Mouse (Mus musculus) heart, embryonic 13.5 days (tissue): ENCODE results near the gene Siah2. TPM values are rescaled to one million over a fixed set of nuclear protein-coding genes. Genes with fewer than 3 reads are reported as not detected.

Experiments used
- ATAC-seq: fragments of 200-750 bp; cut with Nextera tagmentation; 2 replicates; pipeline ENCODE4 v1.8.0; 2017; ENCODE audit warnings: moderate TSS enrichment; ENCODE audit not compliant: insufficient number of reproducible peaks, low FRiP score, low TSS enrichment; ENCODE audit errors: extremely low read depth
- H3K27ac ChIP-seq: fragments of 300-500 bp; sonication (generic); replicated peaks from 2 replicates; pipeline ENCODE4 v1.5.1; 2015; ENCODE audit warnings: moderate library complexity, mild to moderate bottlenecking, inconsistent platforms
- H3K27me3 ChIP-seq: fragments of 300-500 bp; sonication (generic); replicated peaks from 2 replicates; pipeline ENCODE4 v1.6.1; 2015; ENCODE audit warnings: mild to moderate bottlenecking, inconsistent platforms
- H3K36me3 ChIP-seq: fragments of 300-500 bp; sonication (generic); 2 replicates; pipeline ENCODE4 v1.6.1; 2015; ENCODE audit warnings: mild to moderate bottlenecking, inconsistent platforms
- H3K4me1 ChIP-seq: fragments of 300-500 bp; sonication (generic); 2 replicates; pipeline ENCODE4 v1.6.1; 2015; ENCODE audit warnings: inconsistent platforms
- H3K4me2 ChIP-seq: fragments of 300-500 bp; sonication (generic); 2 replicates; pipeline ENCODE4 v1.6.1; 2015; ENCODE audit warnings: inconsistent platforms, mild to moderate bottlenecking, moderate library complexity
- H3K4me3 ChIP-seq: fragments of 300-500 bp; sonication (generic); 2 replicates; pipeline ENCODE4 v1.5.1; 2015; ENCODE audit warnings: moderate library complexity, mild to moderate bottlenecking, inconsistent platforms
- H3K9ac ChIP-seq: fragments of 300-500 bp; sonication (generic); 2 replicates; pipeline ENCODE4 v1.6.1; 2015; ENCODE audit warnings: inconsistent platforms, mild to moderate bottlenecking, moderate library complexity
- H3K9me3 ChIP-seq: fragments of 300-500 bp; sonication (generic); 2 replicates; pipeline ENCODE4 v1.6.1; 2016; ENCODE audit warnings: inconsistent platforms
- WGBS: fragments of 180-500 bp; shearing (Covaris S2); methylation state at CpG from one replicate; pipeline ENCODE4 v1.1.7; 2015; ENCODE audit warnings: mixed read lengths; 5-methylcytosine and 5-hydroxymethylcytosine counted together
- polyA plus RNA-seq: library from polyadenylated mRNA; unstranded; fragments of >200 nt; fragmentation: Nextera tagmentation; extraction: Ambion mirVana; gene quantifications from 2 replicates; pipeline ENCODE4 v1.2.1, GENCODE M21; 2015

Gene Siah2
- polyA plus RNA-seq, 1 experiment from 2014 or later: 4.5 TPM

GRCm38 (mm10) chr3:58660636-58661035 lies 31.6 kb downstream of the Siah2 start:
- no peak overlapping the region for H3K27ac ChIP-seq
- ATAC-seq: no peak
- H3K27me3 ChIP-seq: no peaks in the 10 kb centered on the region
- H3K4me3 ChIP-seq: no peak overlapping the region
- 89% methylated on average over 4 of the region's 4 CpGs for WGBS
- no peak overlapping the region for H3K9ac ChIP-seq
- H3K4me1 ChIP-seq: no peaks in the 10 kb centered on the region
- no peaks in the 10 kb centered on the region for H3K36me3 ChIP-seq
- no peaks in the 10 kb centered on the region for H3K9me3 ChIP-seq
- no peak overlapping the region for H3K4me2 ChIP-seq

- no peak for ATAC-seq
Observed at GRCm38 (mm10) chr3:58657356-58657755, 34.8 kb downstream of the Siah2 start.

GRCm38 (mm10) chr3:58655362-58656130 lies 36.7 kb downstream of the Siah2 start:
- H3K4me1 ChIP-seq: no peaks in the 10 kb centered on the region
- 47% methylated on average over 17 of the region's 17 CpGs for WGBS
- H3K36me3 ChIP-seq: no peaks in the 10 kb centered on the region
- no peak overlapping the region for H3K27ac ChIP-seq
- ATAC-seq: no peak
- peak overlapping the region; percentile 15; the same call in 1 of the 2 replicates for H3K9ac ChIP-seq
- H3K27me3 ChIP-seq: no peaks in the 10 kb centered on the region
- peak overlapping the region; percentile 55 for H3K4me2 ChIP-seq
- H3K9me3 ChIP-seq: no peaks in the 10 kb centered on the region
- H3K4me3 ChIP-seq: no peak overlapping the region

More at GRCm38 (mm10) chr3:58657356-58657755, 34.8 kb downstream of the Siah2 start:
- Histone ChIP-seq H3K4me1 (no peaks in the 10 kb centered on the region), H3K27ac (no peak overlapping the region), H3K36me3 (no peaks in the 10 kb centered on the region), H3K4me3 (no peak overlapping the region), H3K27me3 (no peaks in the 10 kb centered on the region), H3K4me2 (no peak overlapping the region), H3K9me3 (no peaks in the 10 kb centered on the region), H3K9ac (no peak overlapping the region)
- 41% methylated on average over 2 of the region's 2 CpGs for WGBS

GRCm38 (mm10) chr3:58653907-58654306 lies 38.3 kb downstream of the Siah2 start:
- H3K36me3 ChIP-seq: no peaks in the 10 kb centered on the region
- H3K9ac ChIP-seq: no peak overlapping the region
- H3K27ac ChIP-seq: no peak overlapping the region
- no peak overlapping the region for H3K4me3 ChIP-seq
- WGBS: 55% methylated on average over 5 of the region's 5 CpGs
- H3K27me3 ChIP-seq: no peaks in the 10 kb centered on the region
- no peak for ATAC-seq
- H3K9me3 ChIP-seq: no peaks in the 10 kb centered on the region
- H3K4me1 ChIP-seq: no peaks in the 10 kb centered on the region
- H3K4me2 ChIP-seq: no peak overlapping the region

- H3K9ac ChIP-seq: no peak overlapping the region
- no peak overlapping the region for H3K4me3 ChIP-seq
- no peaks in the 10 kb centered on the region for H3K9me3 ChIP-seq
- no peaks in the 10 kb centered on the region for H3K27me3 ChIP-seq
- 22% methylated on average over 4 of the region's 4 CpGs for WGBS
- no peak for ATAC-seq
- H3K4me1 ChIP-seq: no peaks in the 10 kb centered on the region
- no peak overlapping the region for H3K27ac ChIP-seq
- no peak overlapping the region for H3K4me2 ChIP-seq
- H3K36me3 ChIP-seq: no peaks in the 10 kb centered on the region
Observed at GRCm38 (mm10) chr3:58650328-58650727, 41.9 kb downstream of the Siah2 start.

- ATAC-seq: no peak
- no peak overlapping the region for H3K27ac ChIP-seq
- 72% methylated on average over 2 of the region's 2 CpGs for WGBS
Observed at GRCm38 (mm10) chr3:58647179-58647578, 45.0 kb downstream of the Siah2 start.

GRCm38 (mm10) chr3:58646180-58646579 lies 46.0 kb downstream of the Siah2 start:
- WGBS: 54% methylated on average over 4 of the region's 4 CpGs

More at GRCm38 (mm10) chr3:58647179-58647578, 45.0 kb downstream of the Siah2 start:
- H3K4me2 ChIP-seq: no peak overlapping the region
- no peaks in the 10 kb centered on the region for H3K36me3 ChIP-seq
- H3K9ac ChIP-seq: no peak overlapping the region
- no peak overlapping the region for H3K4me3 ChIP-seq
- H3K27me3 ChIP-seq: no peaks in the 10 kb centered on the region
- no peaks in the 10 kb centered on the region for H3K4me1 ChIP-seq
- no peaks in the 10 kb centered on the region for H3K9me3 ChIP-seq

GRCm38 (mm10) chr3:58636406-58637295 lies 55.5 kb downstream of the Siah2 start, which contains the start of gene Erich6:
Gene Erich6, minus strand, starts transcription at chr3:58637207.
- Histone ChIP-seq H3K4me2 (peak within 1 kb of the TSS; percentile 82), H3K9ac (peak within 1 kb of the TSS; percentile 78), H3K4me3 (peak within 1 kb of the TSS; percentile 62), H3K9me3 (no peaks in the 10 kb centered on the region), H3K27me3 (no peaks in the 10 kb centered on the region), H3K4me1 (peaks cover 10% of the 10 kb centered on the region), H3K27ac (no peak within 1 kb of the TSS), H3K36me3 (no peaks in the 10 kb centered on the region)
- under 1% methylated on average over 34 of the region's 34 CpGs for WGBS
- peak; percentile 14; the same call in 1 of the 2 replicates for ATAC-seq

More at GRCm38 (mm10) chr3:58646180-58646579, 46.0 kb downstream of the Siah2 start:
- no peaks in the 10 kb centered on the region for H3K9me3 ChIP-seq
- H3K27me3 ChIP-seq: no peaks in the 10 kb centered on the region
- no peaks in the 10 kb centered on the region for H3K4me1 ChIP-seq
- no peaks in the 10 kb centered on the region for H3K36me3 ChIP-seq
- H3K4me2 ChIP-seq: no peak overlapping the region
- no peak for ATAC-seq
- H3K27ac ChIP-seq: no peak overlapping the region
- H3K4me3 ChIP-seq: no peak overlapping the region
- no peak overlapping the region for H3K9ac ChIP-seq

GRCm38 (mm10) chr3:58631693-58632092 lies 60.5 kb downstream of the Siah2 start:
- H3K27ac ChIP-seq: no peak overlapping the region
- no peaks in the 10 kb centered on the region for H3K9me3 ChIP-seq
- H3K4me3 ChIP-seq: no peak overlapping the region
- H3K4me2 ChIP-seq: no peak overlapping the region
- H3K9ac ChIP-seq: no peak overlapping the region
- peaks cover 5% of the 10 kb centered on the region for H3K4me1 ChIP-seq
- H3K27me3 ChIP-seq: no peaks in the 10 kb centered on the region
- no peaks in the 10 kb centered on the region for H3K36me3 ChIP-seq
- WGBS: 59% methylated on average over 2 of the region's 2 CpGs
- ATAC-seq: no peak

- H3K36me3 ChIP-seq: no peaks in the 10 kb centered on the region
- H3K4me2 ChIP-seq: no peak overlapping the region
- no peaks in the 10 kb centered on the region for H3K9me3 ChIP-seq
- 54% methylated on average over 4 of the region's 4 CpGs for WGBS
- ATAC-seq: no peak
- no peaks in the 10 kb centered on the region for H3K4me1 ChIP-seq
- no peaks in the 10 kb centered on the region for H3K27me3 ChIP-seq
- H3K4me3 ChIP-seq: no peak overlapping the region
- H3K9ac ChIP-seq: no peak overlapping the region
- no peak overlapping the region for H3K27ac ChIP-seq
Observed at GRCm38 (mm10) chr3:58624981-58625380, 67.2 kb downstream of the Siah2 start.
